Mouse (Mus musculus): ENCODE measurements around the gene Gm10300.

DNA sequence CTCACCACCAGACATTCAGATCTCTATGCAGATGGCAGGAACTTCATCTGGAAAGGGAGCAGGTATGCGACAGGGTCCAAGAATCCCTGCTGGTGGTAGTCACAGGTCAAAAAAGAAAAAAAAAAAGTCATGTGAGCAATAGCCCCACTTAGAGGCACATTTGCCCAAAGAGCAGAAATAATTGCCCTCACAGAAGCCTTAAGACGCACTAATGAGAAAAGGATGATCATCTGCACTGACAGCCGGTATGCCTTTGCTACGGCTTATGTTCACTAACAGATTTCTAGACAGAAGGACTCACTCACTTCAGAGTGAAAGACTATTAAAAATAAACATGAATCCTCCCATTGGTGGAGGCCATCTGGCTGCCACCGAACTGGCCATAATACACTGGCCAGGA is 25.1 kb downstream of the Gm10300 start:
- TF ChIP-seq USF1 (IDR thresholded peaks at IDR 0.05; ENCODE audit: low read depth), result no peak
- no peak for TF ChIP-seq POLR2A (IDR thresholded peaks at IDR 0.05; ENCODE audit: insufficient read length, low read depth)
- no peak for TF ChIP-seq TCF12 (IDR thresholded peaks at IDR 0.05; ENCODE audit: insufficient read depth, poor library complexity, severe bottlenecking)
- TF ChIP-seq CEBPB (IDR thresholded peaks at IDR 0.05; ENCODE audit: insufficient read depth, poor library complexity, severe bottlenecking), result no peak
- no peak for TF ChIP-seq POLR2AphosphoS2 (IDR thresholded peaks at IDR 0.05; ENCODE audit: insufficient read length, low read depth)
- no peak for TF ChIP-seq MAX (IDR thresholded peaks at IDR 0.05; ENCODE audit: low read depth)
- no peak for TF ChIP-seq MYOG (IDR thresholded peaks at IDR 0.05; ENCODE audit: control insufficient read depth in 1 of 3, insufficient read depth in 1 of 3, insufficient read length in 2 of 3, low read depth in 2 of 3)
- no peak for TF ChIP-seq REST (IDR thresholded peaks at IDR 0.05; ENCODE audit: insufficient read depth, insufficient read length)
- TF ChIP-seq SRF (IDR thresholded peaks at IDR 0.05; ENCODE audit: control insufficient read depth, insufficient read length, low read depth), result no peak
- TF ChIP-seq MYOD1 (IDR thresholded peaks at IDR 0.05; ENCODE audit: control insufficient read depth in 1 of 3, insufficient read length in 2 of 3, low read depth in 2 of 3), result no peak
- no peak for TF ChIP-seq TCF3 (IDR thresholded peaks at IDR 0.05; ENCODE audit: insufficient read length, low read depth)

Data from myocyte (in vitro differentiated cells).